Mouse (Mus musculus): ENCODE measurements around the gene Rfx7. TPM values are rescaled to one million over a fixed set of nuclear protein-coding genes. Genes with fewer than 3 reads are reported as not detected.

Gene Rfx7
- polyA plus RNA-seq, 1 experiment from 2014 or later: 7.0 TPM

DNA sequence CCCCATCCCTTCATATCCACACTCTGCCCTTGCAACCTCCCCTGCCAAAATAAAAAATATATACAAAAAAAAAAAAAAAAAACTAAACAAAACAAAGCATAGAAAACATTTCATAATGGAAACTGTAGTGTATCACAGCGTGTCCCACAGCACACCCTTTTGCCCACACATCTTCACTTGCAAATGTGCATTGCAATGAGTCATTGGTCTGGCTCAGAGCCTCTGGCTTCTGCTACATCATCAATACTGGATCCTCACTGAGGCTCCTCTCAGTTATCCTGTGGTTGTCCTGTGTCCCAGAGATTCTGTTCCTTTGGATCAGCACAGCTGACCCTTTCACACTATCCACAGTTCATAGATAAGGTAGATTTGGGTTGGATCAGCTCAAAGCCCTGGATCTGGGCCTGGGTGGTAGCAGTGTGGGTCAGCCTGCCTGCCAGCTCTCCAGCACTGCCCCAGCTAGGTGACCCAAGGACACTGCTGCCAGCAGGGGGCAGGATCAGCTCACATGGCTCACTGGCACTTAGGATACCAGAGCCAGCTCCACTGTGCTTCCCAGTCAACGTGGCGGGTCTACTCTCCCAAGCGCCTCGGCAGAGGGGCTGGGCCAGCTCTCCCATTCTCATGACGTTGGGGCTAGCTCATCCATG is 122.7 kb downstream of the Rfx7 start:
- H3K27ac ChIP-seq (ENCODE audit: low read length): peak overlapping the region; percentile 11; the same call in 1 of the 2 replicates

DNA sequence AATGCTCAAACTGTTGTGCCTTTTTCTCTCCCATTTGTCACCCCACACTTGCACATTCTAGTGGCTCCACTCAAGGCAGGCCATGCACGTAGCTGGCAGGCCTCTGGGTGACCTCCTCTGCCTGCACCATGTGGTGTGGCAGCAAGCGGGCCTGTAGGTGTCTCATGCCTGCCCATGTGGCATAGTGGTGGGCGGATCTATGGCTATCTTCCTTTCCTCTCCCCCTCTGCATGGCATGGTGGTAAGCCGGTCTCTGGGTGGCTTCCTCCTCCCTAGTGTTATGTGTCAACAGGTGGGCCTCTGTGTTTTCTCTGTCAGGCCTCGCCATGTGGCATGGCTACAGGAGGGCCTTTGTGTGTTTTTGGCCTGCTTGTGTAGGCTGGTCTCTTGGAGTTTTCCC is 123.6 kb downstream of the Rfx7 start:
- H3K4me1 ChIP-seq (ENCODE audit: control insufficient read depth, insufficient read depth, low read length): peaks cover 36% of the 10 kb centered on the region
- 0 out of 2 replicates have a peak overlapping the region, but pooled peaks have one; percentile 30 for H3K9ac ChIP-seq (ENCODE audit: low read length)
- no peak overlapping the region for H3K4me3 ChIP-seq (ENCODE audit: low read length)
- ATAC-seq (replicated peaks; ENCODE audit: extremely low read depth, insufficient read depth, low FRiP score): no peak
- peak overlapping the region; percentile 11 for H3K27ac ChIP-seq (ENCODE audit: low read length)
- H3K36me3 ChIP-seq (ENCODE audit: control insufficient read depth, insufficient read depth): no peaks in the 10 kb centered on the region
- WGBS: 53% methylated on average over 5 of the region's 5 CpGs
- H3K9me3 ChIP-seq (replicated peaks; ENCODE audit: control insufficient read depth, low read length): no peaks in the 10 kb centered on the region
- H3K4me2 ChIP-seq (ENCODE audit: low read depth, low read length): no peak overlapping the region
- H3K27me3 ChIP-seq (ENCODE audit: control insufficient read depth, insufficient read depth, low read length): no peaks in the 10 kb centered on the region

More for the DNA sequence above, 122.7 kb downstream of the Rfx7 start:
- Histone ChIP-seq H3K36me3 (ENCODE audit: control insufficient read depth, insufficient read depth) (no peaks in the 10 kb centered on the region), H3K27me3 (ENCODE audit: control insufficient read depth, insufficient read depth, low read length) (no peaks in the 10 kb centered on the region), H3K4me1 (ENCODE audit: control insufficient read depth, insufficient read depth, low read length) (peaks cover 36% of the 10 kb centered on the region), H3K4me2 (ENCODE audit: low read depth, low read length) (no peak overlapping the region), H3K9me3 (replicated peaks; ENCODE audit: control insufficient read depth, low read length) (no peaks in the 10 kb centered on the region), H3K9ac (ENCODE audit: low read length) (no peak overlapping the region), H3K4me3 (ENCODE audit: low read length) (no peak overlapping the region)
- peak; percentile 61 for ATAC-seq (replicated peaks; ENCODE audit: extremely low read depth, insufficient read depth, low FRiP score)
- WGBS: 44% methylated on average over 6 of the region's 6 CpGs

DNA sequence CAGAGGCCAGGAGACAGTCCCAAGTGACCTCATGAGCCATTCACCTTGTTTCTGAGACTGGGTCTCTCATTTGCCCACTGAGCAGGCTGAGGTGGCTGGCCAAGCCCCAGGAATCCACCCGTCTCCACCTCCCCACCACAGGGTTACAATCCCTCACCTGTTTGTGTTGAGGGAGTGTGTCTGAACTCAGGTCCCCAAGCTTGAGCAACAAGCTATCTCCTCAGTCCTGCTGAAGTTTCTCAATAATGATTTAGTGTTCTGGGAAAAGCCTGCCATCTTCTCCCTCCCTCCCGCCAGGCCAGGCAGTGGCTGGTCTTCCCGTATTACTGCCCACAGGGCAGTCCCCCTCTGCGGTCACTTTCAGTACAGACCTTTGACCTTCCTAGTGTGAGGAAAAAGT is 124.5 kb downstream of the Rfx7 start:
- Histone ChIP-seq H3K4me3 (ENCODE audit: low read length) (no peak overlapping the region), H3K9me3 (replicated peaks; ENCODE audit: control insufficient read depth, low read length) (no peaks in the 10 kb centered on the region), H3K27ac (ENCODE audit: low read length) (peak overlapping the region; percentile 68), H3K4me2 (ENCODE audit: low read depth, low read length) (no peak overlapping the region), H3K27me3 (ENCODE audit: control insufficient read depth, insufficient read depth, low read length) (no peaks in the 10 kb centered on the region), H3K36me3 (ENCODE audit: control insufficient read depth, insufficient read depth) (no peaks in the 10 kb centered on the region), H3K4me1 (ENCODE audit: control insufficient read depth, insufficient read depth, low read length) (peaks cover 40% of the 10 kb centered on the region), H3K9ac (ENCODE audit: low read length) (no peak overlapping the region)
- 61% methylated on average over 4 of the region's 4 CpGs for WGBS
- ATAC-seq (replicated peaks; ENCODE audit: extremely low read depth, insufficient read depth, low FRiP score): no peak

DNA sequence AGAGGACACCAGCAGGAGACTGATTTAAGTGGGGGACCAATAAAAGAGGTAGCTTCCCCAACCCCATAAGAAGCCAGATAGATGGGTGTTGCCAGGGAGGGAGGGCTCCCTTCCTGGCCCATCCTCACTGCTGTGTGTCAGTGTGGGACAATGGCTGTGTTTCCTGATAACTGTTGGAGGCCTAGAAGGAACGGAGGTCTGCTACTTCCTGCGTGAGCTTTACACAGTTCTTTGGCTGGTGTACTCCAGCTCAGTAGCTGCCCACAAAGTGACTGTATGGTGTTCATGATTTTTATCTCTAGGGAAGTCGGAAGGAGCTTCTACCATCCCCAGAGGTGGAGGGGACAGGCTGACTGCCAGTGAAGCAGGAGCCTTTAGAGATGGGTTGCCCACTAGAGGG is 124.9 kb downstream of the Rfx7 start:
- H3K9me3 ChIP-seq (replicated peaks; ENCODE audit: control insufficient read depth, low read length): no peaks in the 10 kb centered on the region
- no peaks in the 10 kb centered on the region for H3K27me3 ChIP-seq (ENCODE audit: control insufficient read depth, insufficient read depth, low read length)
- no peak overlapping the region for H3K9ac ChIP-seq (ENCODE audit: low read length)
- peaks cover 38% of the 10 kb centered on the region for H3K4me1 ChIP-seq (ENCODE audit: control insufficient read depth, insufficient read depth, low read length)
- 39% methylated on average over 3 of the region's 3 CpGs for WGBS
- no peaks in the 10 kb centered on the region for H3K36me3 ChIP-seq (ENCODE audit: control insufficient read depth, insufficient read depth)
- no peak overlapping the region for H3K4me3 ChIP-seq (ENCODE audit: low read length)
- no peak for ATAC-seq (replicated peaks; ENCODE audit: extremely low read depth, insufficient read depth, low FRiP score)
- H3K4me2 ChIP-seq (ENCODE audit: low read depth, low read length): no peak overlapping the region
- peak overlapping the region; percentile 68 for H3K27ac ChIP-seq (ENCODE audit: low read length)

DNA sequence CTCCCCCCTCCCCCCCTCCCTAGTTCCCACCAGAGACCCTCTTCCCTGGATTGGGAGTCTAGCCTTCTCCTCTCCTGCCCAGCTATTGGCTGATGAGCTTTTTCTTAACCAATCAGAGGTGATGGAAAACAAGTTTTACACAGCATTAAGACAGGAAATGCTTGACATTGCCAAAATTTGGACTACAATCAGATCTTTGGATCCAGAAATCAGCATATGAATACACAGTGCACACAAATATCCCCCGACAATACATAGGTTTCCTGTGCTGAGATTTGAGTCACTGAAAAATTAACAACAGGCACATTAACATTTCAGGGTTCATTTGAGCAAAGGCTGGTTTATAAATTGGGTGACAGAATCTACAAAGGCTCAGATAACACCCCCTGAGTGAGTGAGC is 125.7 kb downstream of the Rfx7 start:
- no peak overlapping the region for H3K9ac ChIP-seq (ENCODE audit: low read length)
- no peaks in the 10 kb centered on the region for H3K27me3 ChIP-seq (ENCODE audit: control insufficient read depth, insufficient read depth, low read length)
- H3K9me3 ChIP-seq (replicated peaks; ENCODE audit: control insufficient read depth, low read length): no peaks in the 10 kb centered on the region
- H3K4me3 ChIP-seq (ENCODE audit: low read length): no peak overlapping the region
- H3K4me2 ChIP-seq (ENCODE audit: low read depth, low read length): no peak overlapping the region
- WGBS: 73% methylated on average over 1 of the region's 1 CpGs
- H3K27ac ChIP-seq (ENCODE audit: low read length): no peak overlapping the region
- ATAC-seq (replicated peaks; ENCODE audit: extremely low read depth, insufficient read depth, low FRiP score): no peak
- H3K4me1 ChIP-seq (ENCODE audit: control insufficient read depth, insufficient read depth, low read length): peaks cover 34% of the 10 kb centered on the region
- no peaks in the 10 kb centered on the region for H3K36me3 ChIP-seq (ENCODE audit: control insufficient read depth, insufficient read depth)

DNA sequence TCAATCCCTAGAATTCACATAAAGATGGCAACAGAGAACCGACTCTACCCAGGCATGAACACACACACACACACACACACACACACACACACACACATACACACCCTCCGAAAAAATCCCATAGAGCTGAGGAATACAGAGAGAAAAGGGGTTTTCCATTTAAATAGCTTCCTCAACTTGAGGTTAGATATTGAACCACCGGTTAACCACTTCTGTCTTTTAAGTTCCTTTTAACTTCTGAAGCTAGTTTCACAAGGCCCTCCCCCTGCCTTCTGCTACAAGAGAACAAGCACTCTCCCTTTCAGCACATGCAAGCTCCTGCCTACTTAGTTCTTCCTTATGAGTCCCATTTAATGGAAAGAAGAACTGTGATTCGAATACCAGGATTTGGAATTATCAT is 128.1 kb downstream of the Rfx7 start:
- 72% methylated on average over 4 of the region's 4 CpGs for WGBS
- Histone ChIP-seq H3K9ac (ENCODE audit: low read length) (no peak overlapping the region), H3K27ac (ENCODE audit: low read length) (no peak overlapping the region)

DNA sequence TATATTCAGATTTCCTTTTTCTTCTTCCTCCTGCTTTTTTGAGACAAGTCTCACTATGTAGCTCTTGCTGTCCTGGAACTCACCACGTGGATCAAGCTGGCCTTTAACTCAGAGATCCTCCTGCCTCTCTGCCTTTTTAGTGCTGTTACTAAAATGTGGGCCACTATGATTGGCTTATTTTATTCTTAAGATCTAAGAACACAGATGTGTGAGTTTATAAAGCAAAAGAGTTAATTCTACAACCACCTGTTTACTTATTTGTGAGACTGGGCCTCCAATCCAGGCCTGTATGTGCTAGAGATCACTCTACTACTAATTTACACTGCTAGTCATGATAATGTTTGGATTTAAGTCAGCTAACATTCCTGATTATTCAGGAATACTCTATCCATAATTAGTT is 128.9 kb downstream of the Rfx7 start:
- 66% methylated on average over 1 of the region's 1 CpGs for WGBS
- no peak overlapping the region for H3K4me2 ChIP-seq (ENCODE audit: low read depth, low read length)
- no peaks in the 10 kb centered on the region for H3K9me3 ChIP-seq (replicated peaks; ENCODE audit: control insufficient read depth, low read length)

More for the DNA sequence above, 128.1 kb downstream of the Rfx7 start:
- Histone ChIP-seq H3K4me2 (ENCODE audit: low read depth, low read length) (no peak overlapping the region), H3K4me1 (ENCODE audit: control insufficient read depth, insufficient read depth, low read length) (peaks cover 36% of the 10 kb centered on the region), H3K36me3 (ENCODE audit: control insufficient read depth, insufficient read depth) (peaks cover 6% of the 10 kb centered on the region; the same call in 1 of the 2 replicates), H3K27me3 (ENCODE audit: control insufficient read depth, insufficient read depth, low read length) (no peaks in the 10 kb centered on the region), H3K4me3 (ENCODE audit: low read length) (no peak overlapping the region), H3K9me3 (replicated peaks; ENCODE audit: control insufficient read depth, low read length) (no peaks in the 10 kb centered on the region)
- no peak for ATAC-seq (replicated peaks; ENCODE audit: extremely low read depth, insufficient read depth, low FRiP score)

DNA sequence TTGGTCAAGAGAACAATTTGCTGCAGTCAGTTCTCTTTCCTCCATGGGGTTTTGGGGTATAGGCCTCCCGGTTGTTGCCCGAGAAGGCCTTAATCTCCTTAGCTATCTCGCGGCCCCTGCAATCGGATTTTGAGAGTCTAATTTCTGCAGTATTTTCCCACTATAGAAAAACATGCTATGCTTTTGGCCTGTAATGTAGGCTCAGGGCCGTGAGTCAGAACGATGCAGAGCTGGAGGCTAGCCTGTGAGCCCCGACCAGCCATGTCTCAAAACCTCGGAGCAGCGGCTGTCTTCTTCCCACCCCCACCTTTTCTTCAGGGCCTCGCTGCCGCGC is 129.5 kb downstream of the Rfx7 start:
- Histone ChIP-seq H3K27ac (ENCODE audit: low read length) (peak overlapping the region; percentile 97), H3K4me1 (ENCODE audit: control insufficient read depth, insufficient read depth, low read length) (peaks cover 33% of the 10 kb centered on the region), H3K4me3 (ENCODE audit: low read length) (peak overlapping the region; percentile 70), H3K4me2 (ENCODE audit: low read depth, low read length) (peak overlapping the region; percentile 90), H3K9me3 (replicated peaks; ENCODE audit: control insufficient read depth, low read length) (no peaks in the 10 kb centered on the region), H3K9ac (ENCODE audit: low read length) (peak overlapping the region; percentile 95), H3K36me3 (ENCODE audit: control insufficient read depth, insufficient read depth) (peaks cover 17% of the 10 kb centered on the region), H3K27me3 (ENCODE audit: control insufficient read depth, insufficient read depth, low read length) (no peaks in the 10 kb centered on the region)
- WGBS: 2% methylated on average over 13 of the region's 13 CpGs
- no peak for ATAC-seq (replicated peaks; ENCODE audit: extremely low read depth, insufficient read depth, low FRiP score)

More for the DNA sequence above, 128.9 kb downstream of the Rfx7 start:
- Histone ChIP-seq H3K4me1 (ENCODE audit: control insufficient read depth, insufficient read depth, low read length) (peaks cover 36% of the 10 kb centered on the region), H3K27me3 (ENCODE audit: control insufficient read depth, insufficient read depth, low read length) (no peaks in the 10 kb centered on the region), H3K27ac (ENCODE audit: low read length) (peak overlapping the region; percentile 71), H3K36me3 (ENCODE audit: control insufficient read depth, insufficient read depth) (peaks cover 13% of the 10 kb centered on the region), H3K4me3 (ENCODE audit: low read length) (no peak overlapping the region), H3K9ac (ENCODE audit: low read length) (peak overlapping the region; percentile 95; the same call in 1 of the 2 replicates)
- no peak for ATAC-seq (replicated peaks; ENCODE audit: extremely low read depth, insufficient read depth, low FRiP score)

DNA sequence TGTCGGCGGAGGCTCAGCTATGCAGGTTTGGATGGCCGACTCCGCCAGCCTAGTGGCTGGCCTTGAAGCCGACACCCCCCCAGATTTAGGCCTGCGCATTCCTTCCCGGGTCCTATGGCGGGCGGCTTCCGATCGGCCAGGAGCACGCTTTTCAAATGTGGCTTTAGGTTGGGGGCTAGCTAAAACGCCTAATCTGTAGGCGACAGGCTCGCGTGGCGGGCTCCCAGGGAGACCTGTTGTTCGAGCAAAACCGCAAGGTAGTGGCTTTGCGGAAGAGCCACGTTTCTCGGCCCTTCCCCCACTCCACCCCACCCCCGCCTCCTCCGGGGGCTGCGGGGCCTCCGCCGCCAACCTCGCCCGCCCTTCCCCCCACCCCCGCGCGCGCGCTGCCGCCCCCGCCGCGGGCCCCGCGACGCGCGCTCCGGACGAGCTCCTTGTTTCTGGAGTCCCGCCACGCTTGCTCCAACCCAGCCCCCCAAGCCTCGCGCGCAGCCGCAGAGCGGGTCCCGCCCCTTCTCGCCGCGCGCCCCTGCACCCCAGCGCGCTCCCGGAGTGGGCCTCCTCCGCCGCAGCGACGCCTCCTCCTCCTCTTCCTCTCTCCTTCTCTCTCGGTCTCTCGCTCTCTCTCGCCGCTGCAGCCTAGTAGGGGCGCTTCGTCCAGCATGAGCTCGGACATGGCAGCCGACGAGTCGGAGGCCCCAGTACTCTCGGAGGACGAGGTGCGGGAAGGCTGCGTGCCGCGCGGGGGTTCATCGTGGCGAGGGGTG is 130.0 kb downstream of the Rfx7 start, which contains the start of gene Nedd4:
Nedd4 (plus strand) TSS at position 452 of the 767 bp plus-strand sequence.
- Histone ChIP-seq H3K27me3 (ENCODE audit: control insufficient read depth, insufficient read depth, low read length) (no peaks in the 10 kb centered on the region), H3K9ac (ENCODE audit: low read length) (peak within 1 kb of the TSS; percentile 95), H3K27ac (ENCODE audit: low read length) (peak within 1 kb of the TSS; percentile 97), H3K4me1 (ENCODE audit: control insufficient read depth, insufficient read depth, low read length) (peaks cover 33% of the 10 kb centered on the region), H3K4me2 (ENCODE audit: low read depth, low read length) (peak within 1 kb of the TSS; percentile 90), H3K36me3 (ENCODE audit: control insufficient read depth, insufficient read depth) (peaks cover 21% of the 10 kb centered on the region), H3K9me3 (replicated peaks; ENCODE audit: control insufficient read depth, low read length) (no peaks in the 10 kb centered on the region), H3K4me3 (ENCODE audit: low read length) (peak within 1 kb of the TSS; percentile 70)
- 1% methylated on average over 66 of the region's 83 CpGs for WGBS
- ATAC-seq (replicated peaks; ENCODE audit: extremely low read depth, insufficient read depth, low FRiP score): peak; percentile 92
